In genomic region chr1:72805476-72806043, GRCm38 (mm10) we compare ENCODE assay signal across 11 mouse cellular contexts. TPM values are rescaled to one million over a fixed set of nuclear protein-coding genes. Genes with fewer than 3 reads are reported as not detected.
DNase-seq lines count a peak whose midpoint lies in the region; ATAC-seq and TF ChIP-seq lines count a peak whose summit lies in the region.
"Had no signal": no experiment of that assay in that cellular context is flagged by ENCODE, and none has a peak within 500 bp of the region (broad histone marks: within the 10 kb centered on the region; RNA-seq: fewer than 3 reads in every experiment).

No protein-coding gene starts in this region.

- H3K36me3 ChIP-seq in hindbrain, embryonic 10.5 days: no peaks in the 10 kb centered on the region
- no peaks in the 10 kb centered on the region for H3K36me3 ChIP-seq in hindbrain, postnatal 0 days (ENCODE audit: insufficient read depth, low read length)
- no peaks in the 10 kb centered on the region for H3K36me3 ChIP-seq in forebrain, embryonic 16.5 days (ENCODE audit: control insufficient read depth, insufficient read depth)
- no peaks in the 10 kb centered on the region for H3K36me3 ChIP-seq in midbrain, embryonic 12.5 days
- H3K36me3 ChIP-seq: heart, embryonic 15.5 days had no signal

- peak; percentile 9 for DNase-seq in hindbrain, embryonic 10.5 days (ENCODE audit: low spot score)
- DNase-seq in hindbrain, postnatal 0 days (ENCODE audit: low spot score): no peak
- DNase-seq in ES-CJ7 (ENCODE audit: low read depth, low spot score): peak; percentile 55
- DNase-seq in adrenal gland, adult 2 months: no peak
- DNase-seq in urinary bladder, postnatal 36 days (ENCODE audit: low spot score in 2 of 2): no peak
- no peak for DNase-seq in gastrocnemius, postnatal 4 days (ENCODE audit: low spot score in 2 of 2)

- H3K27ac ChIP-seq in hindbrain, embryonic 10.5 days: peak overlapping the region; percentile 84
- H3K27ac ChIP-seq in hindbrain, postnatal 0 days: no peak overlapping the region
- no peak overlapping the region for H3K27ac ChIP-seq in forebrain, embryonic 16.5 days (ENCODE audit: low read length)
- peak overlapping the region; percentile 67 for H3K27ac ChIP-seq in midbrain, embryonic 12.5 days (replicated peaks)
- H3K27ac ChIP-seq: heart, embryonic 15.5 days; kidney, postnatal 0 days had no signal

- no peak overlapping the region for H3K4me2 ChIP-seq in hindbrain, postnatal 0 days (ENCODE audit: low read depth, low read length)
- no peak overlapping the region for H3K4me2 ChIP-seq in forebrain, embryonic 16.5 days (ENCODE audit: low read length)
- 0 out of 2 replicates have a peak overlapping the region, but pooled peaks have one; percentile 19 for H3K4me2 ChIP-seq in midbrain, embryonic 12.5 days (replicated peaks)
- H3K4me2 ChIP-seq: heart, embryonic 15.5 days had no signal

- TF ChIP-seq CTCF in hindbrain, postnatal 0 days (IDR thresholded peaks at IDR 0.05; ENCODE audit: low read depth): no peak

- ATAC-seq in hindbrain, postnatal 0 days: no peak
- ATAC-seq in forebrain, embryonic 16.5 days: peak; percentile 41
- peak; percentile 62 for ATAC-seq in midbrain, embryonic 12.5 days (ENCODE audit: low FRiP score, low read depth)

- H3K9me3 ChIP-seq in hindbrain, embryonic 10.5 days: 0 out of 2 replicates have a peak, but pooled peaks cover 4% of the 10 kb centered on the region
- H3K9me3 ChIP-seq in hindbrain, postnatal 0 days (ENCODE audit: low read length): no peaks in the 10 kb centered on the region
- H3K9me3 ChIP-seq in forebrain, embryonic 16.5 days (ENCODE audit: control insufficient read depth, low read length): no peaks in the 10 kb centered on the region
- no peaks in the 10 kb centered on the region for H3K9me3 ChIP-seq in midbrain, embryonic 12.5 days
- H3K9me3 ChIP-seq: heart, embryonic 15.5 days had no signal

- no peaks in the 10 kb centered on the region for H3K27me3 ChIP-seq in hindbrain, embryonic 10.5 days (ENCODE audit: insufficient read depth, poor library complexity, severe bottlenecking)
- no peaks in the 10 kb centered on the region for H3K27me3 ChIP-seq in hindbrain, postnatal 0 days (ENCODE audit: insufficient read depth, low read length)
- no peaks in the 10 kb centered on the region for H3K27me3 ChIP-seq in forebrain, embryonic 16.5 days (replicated peaks; ENCODE audit: control insufficient read depth, insufficient read depth, low read length)
- no peaks in the 10 kb centered on the region for H3K27me3 ChIP-seq in midbrain, embryonic 12.5 days
- H3K27me3 ChIP-seq: heart, embryonic 15.5 days; megakaryocyte, embryonic 14.5 days had no signal

- peak overlapping the region; percentile 23; the same call in 1 of the 2 replicates for H3K4me3 ChIP-seq in hindbrain, embryonic 10.5 days
- H3K4me3 ChIP-seq in hindbrain, postnatal 0 days (ENCODE audit: low read length): no peak overlapping the region
- no peak overlapping the region for H3K4me3 ChIP-seq in forebrain, embryonic 16.5 days (replicated peaks; ENCODE audit: low read length)
- H3K4me3 ChIP-seq in midbrain, embryonic 12.5 days: no peak overlapping the region
- H3K4me3 ChIP-seq: heart, embryonic 15.5 days; megakaryocyte, embryonic 14.5 days had no signal

- WGBS in hindbrain, embryonic 10.5 days: 7% methylated on average over 4 of the region's 4 CpGs
- 16% methylated on average over 4 of the region's 4 CpGs for WGBS in hindbrain, postnatal 0 days
- WGBS in forebrain, embryonic 16.5 days: 12% methylated on average over 4 of the region's 4 CpGs
- WGBS in midbrain, embryonic 12.5 days: 2% methylated on average over 4 of the region's 4 CpGs

- peaks cover 25% of the 10 kb centered on the region for H3K4me1 ChIP-seq in hindbrain, embryonic 10.5 days (replicated peaks)
- peaks cover 6% of the 10 kb centered on the region for H3K4me1 ChIP-seq in hindbrain, postnatal 0 days (ENCODE audit: insufficient read depth, low read length)
- H3K4me1 ChIP-seq in forebrain, embryonic 16.5 days (replicated peaks; ENCODE audit: control insufficient read depth, insufficient read depth, low read length): peaks cover 18% of the 10 kb centered on the region
- peaks cover 22% of the 10 kb centered on the region for H3K4me1 ChIP-seq in midbrain, embryonic 12.5 days
- H3K4me1 ChIP-seq: megakaryocyte, embryonic 14.5 days had no signal

- no peak overlapping the region for H3K9ac ChIP-seq in hindbrain, postnatal 0 days (replicated peaks; ENCODE audit: low read length)
- H3K9ac ChIP-seq in forebrain, embryonic 16.5 days (replicated peaks; ENCODE audit: low read depth, low read length): 0 out of 2 replicates have a peak overlapping the region, but pooled peaks have one; percentile 3
- H3K9ac ChIP-seq in midbrain, embryonic 12.5 days (replicated peaks): no peak overlapping the region
- H3K9ac ChIP-seq: heart, embryonic 15.5 days had no signal

RNA-seq across cellular contexts. Expression of gene Igfbp2, which starts 18.7 kb away (rescaled TPM):
- 493 and 750 TPM in 2 replicates for polyA plus RNA-seq in hindbrain, embryonic 10.5 days (2016; fragmentation: Nextera tagmentation; extraction: Ambion mirVana)
- total RNA-seq in hindbrain, postnatal 0 days (2014; rRNA removed): 686 and 698 TPM in 2 replicates
- polyA plus RNA-seq in hindbrain, postnatal 0 days (2015; fragmentation: Nextera tagmentation; extraction: Ambion mirVana): 470 and 480 TPM in 2 replicates
- polyA plus RNA-seq in forebrain, embryonic 16.5 days (2015; fragmentation: Nextera tagmentation; extraction: Ambion mirVana): 279 and 331 TPM in 2 replicates
- 548 and 637 TPM in 2 replicates for polyA plus RNA-seq in midbrain, embryonic 12.5 days (2016; fragmentation: Nextera tagmentation; extraction: Ambion mirVana)
- total RNA-seq in adrenal gland, adult 2 months (2021): 1 to 10 TPM; 2.0 to 4.1 TPM
- polyA plus RNA-seq in adrenal gland, adult 2 months (2012; rRNA removed): 12.6 and 13.0 TPM in 2 replicates
- 10 to 100 TPM; 45.6 to 56.5 TPM for total RNA-seq in gastrocnemius, postnatal 4 days (2021)

Comparison
In these comparisons a context has a peak if more than half of its experiments do, and no peak if none do; other contexts are left out.
1. DNase-seq: peak in hindbrain, embryonic 10.5 days (single experiment) and ES-CJ7 (single experiment); none in hindbrain, postnatal 0 days (single experiment), adrenal gland, adult 2 months (single experiment), urinary bladder, postnatal 36 days (0 of 2) and gastrocnemius, postnatal 4 days (0 of 2).
2. H3K27ac ChIP-seq: peak in hindbrain, embryonic 10.5 days (single experiment) and midbrain, embryonic 12.5 days (single experiment); none in hindbrain, postnatal 0 days (single experiment) and forebrain, embryonic 16.5 days (single experiment).
3. RNA of gene Igfbp2, which starts 18.7 kb away (polyA plus RNA-seq): 493 to 750 TPM in hindbrain, embryonic 10.5 days, 548 to 637 TPM in midbrain, embryonic 12.5 days, 470 to 480 TPM in hindbrain, postnatal 0 days and 279 to 331 TPM in forebrain, embryonic 16.5 days; 12.6 to 13.0 TPM in adrenal gland, adult 2 months; every median in the first group is over 10 times any median in the second.